Mouse (Mus musculus): ENCODE measurements around the gene Cd6. TPM values are rescaled to one million over a fixed set of nuclear protein-coding genes. Genes with fewer than 3 reads are reported as not detected.

The Cd6 gene
- 713 TPM for polyA plus RNA-seq (2017; shearing (Covaris generic))

DNA sequence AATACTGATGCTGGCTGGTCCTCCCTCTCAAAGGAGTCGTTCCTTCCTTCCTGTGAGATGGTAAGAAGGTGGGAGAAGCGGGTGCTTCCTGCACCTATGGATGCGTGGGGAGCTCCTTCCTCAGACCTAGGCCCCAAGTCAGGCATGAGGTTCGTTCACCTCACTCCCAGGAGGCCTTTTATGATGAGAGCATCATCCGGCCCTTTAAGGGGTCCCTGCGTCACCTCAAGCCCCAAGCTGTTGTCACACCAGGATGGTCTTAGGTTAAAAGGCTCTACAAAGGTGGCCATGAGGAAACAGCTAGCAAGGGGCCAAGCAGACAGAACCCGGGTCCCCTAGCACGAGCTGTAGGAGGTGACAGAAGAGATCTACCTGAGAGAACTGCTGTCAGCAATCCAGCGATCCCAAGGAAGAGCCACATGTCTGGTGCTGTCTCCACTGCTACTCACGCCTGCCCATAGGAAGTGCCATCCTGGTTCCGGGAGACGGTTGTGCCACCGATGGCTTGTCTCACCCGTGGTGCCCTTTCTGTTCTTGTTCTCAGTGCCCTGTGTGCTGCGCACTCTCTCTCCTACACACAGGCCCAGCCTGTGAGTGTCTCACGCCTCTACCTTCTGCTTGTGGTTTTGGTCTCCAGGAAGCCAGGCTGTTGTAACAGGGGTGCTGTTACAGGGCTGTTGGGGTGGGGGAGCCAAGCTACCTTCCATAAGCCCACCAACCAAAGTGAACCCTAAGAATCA, at the start of gene Cd6:
TSS of gene Cd6 (minus strand) at position 623 of the 740 bp plus-strand sequence.

DNA sequence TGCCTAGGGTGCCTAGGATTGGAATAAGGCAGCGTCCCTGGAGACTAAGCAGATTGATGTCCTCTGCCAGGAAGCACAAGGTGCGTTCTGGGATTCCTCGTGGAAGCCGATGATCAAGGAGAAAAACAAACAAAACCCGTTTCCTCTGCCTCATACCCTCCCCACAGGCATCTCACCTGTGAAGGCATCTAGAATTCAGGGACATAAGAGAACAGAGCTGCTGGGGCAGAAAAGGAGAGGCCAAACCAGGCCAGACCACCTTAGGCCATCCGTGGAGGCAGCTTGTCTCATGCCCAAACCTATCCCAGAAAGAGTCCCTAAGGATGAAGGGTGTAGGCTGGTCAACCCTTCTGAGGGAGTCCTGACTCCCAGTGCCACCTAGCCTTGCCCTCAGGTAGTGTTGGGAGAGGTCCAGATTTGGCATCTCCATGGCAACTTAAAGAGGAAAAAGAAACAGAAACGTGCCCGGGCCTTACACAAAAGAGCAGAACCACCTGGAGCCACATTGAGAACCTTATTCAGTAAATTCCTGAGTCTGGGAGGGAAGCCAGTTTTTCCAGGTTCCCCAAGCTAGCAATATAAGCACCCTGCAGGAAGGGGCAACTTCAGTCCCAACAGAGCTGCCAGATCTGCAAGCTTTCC, 40.1 kb upstream of the Cd6 start, which contains the start of gene Tmem132a:
TSS of gene Tmem132a (minus strand) at position 55 of the 642 bp plus-strand sequence.

DNA sequence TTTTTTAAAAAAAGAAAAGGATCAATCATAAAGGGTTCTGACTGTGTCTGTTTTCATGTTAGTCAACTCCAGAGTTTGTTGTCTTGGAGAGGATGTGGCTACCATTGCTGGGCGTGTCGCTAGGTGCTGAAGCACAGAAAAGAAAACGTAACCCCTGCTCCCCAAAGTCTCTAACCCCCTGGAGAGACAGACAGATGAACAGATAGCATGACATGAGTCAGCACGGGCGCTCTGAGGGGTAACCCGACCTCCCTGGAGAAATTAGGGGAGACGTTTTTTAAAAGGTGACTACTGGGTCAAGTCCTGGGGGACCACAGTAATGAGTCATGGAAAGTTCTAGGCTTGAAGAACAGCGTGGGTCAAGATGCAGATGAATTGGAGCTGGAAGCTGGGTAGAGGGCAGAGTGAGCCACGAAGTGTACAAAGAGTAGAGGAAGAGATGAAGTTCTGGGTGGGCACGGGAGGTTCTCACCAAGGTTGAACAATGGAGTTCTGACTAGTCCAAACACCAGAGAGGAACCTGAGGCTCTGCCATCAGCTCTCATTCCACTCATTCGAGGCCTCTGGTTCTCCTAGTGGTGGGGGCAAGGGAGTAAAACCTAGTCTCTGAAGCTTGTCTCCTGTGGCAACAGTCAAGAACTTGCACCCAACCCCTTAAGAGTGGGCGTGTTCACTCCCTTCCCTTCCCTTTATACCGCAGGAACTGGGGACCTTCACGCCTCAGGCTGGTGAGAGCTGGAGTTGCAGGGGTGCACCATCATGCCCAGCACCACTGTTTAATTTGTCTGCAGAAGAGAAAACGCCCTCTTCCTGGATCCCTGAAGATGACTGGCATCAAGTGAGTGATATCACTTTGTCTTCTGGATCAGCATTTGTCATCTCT, 9.4 kb upstream of the Cd6 start, which contains the start of gene Slc15a3:
TSS of gene Slc15a3 (plus strand) at position 718 of the 883 bp plus-strand sequence.

Other genes with a start within 250 kb of the Cd6 start
- gene Ddb1, start 224.7 kb downstream of the Cd6 start, polyA plus RNA-seq (2017; shearing (Covaris generic)), result 197 TPM
- 11.5 TPM for gene Tkfc, start 224.4 kb downstream of the Cd6 start, polyA plus RNA-seq (2017; shearing (Covaris generic))
- gene Vwce, start 195.8 kb downstream of the Cd6 start, polyA plus RNA-seq (2017; shearing (Covaris generic)), result 0.37 TPM
- gene Pga5, start 152.0 kb downstream of the Cd6 start, polyA plus RNA-seq (2017; shearing (Covaris generic)), result not detected
- gene Vps37c, start 141.3 kb downstream of the Cd6 start, polyA plus RNA-seq (2017; shearing (Covaris generic)), result 26.5 TPM
- gene Cd5, start 91.1 kb downstream of the Cd6 start, polyA plus RNA-seq (2017; shearing (Covaris generic)), result 623 TPM
- 1.3 TPM for gene Slc15a3, start 9.7 kb upstream of the Cd6 start, polyA plus RNA-seq (2017; shearing (Covaris generic))
- 0.40 TPM for gene Tmem132a, start 39.9 kb upstream of the Cd6 start, polyA plus RNA-seq (2017; shearing (Covaris generic))
- gene Tmem109, start 51.9 kb upstream of the Cd6 start, polyA plus RNA-seq (2017; shearing (Covaris generic)), result 58.9 TPM
- 86.7 TPM for gene Prpf19, start 65.2 kb upstream of the Cd6 start, polyA plus RNA-seq (2017; shearing (Covaris generic))
- gene Zp1, start 90.6 kb upstream of the Cd6 start, polyA plus RNA-seq (2017; shearing (Covaris generic)), result not detected
- gene Ptgdr2, start 107.1 kb upstream of the Cd6 start, polyA plus RNA-seq (2017; shearing (Covaris generic)), result not detected
- gene Ccdc86, start 119.2 kb upstream of the Cd6 start, polyA plus RNA-seq (2017; shearing (Covaris generic)), result 23.3 TPM
- gene Ms4a10, start 144.6 kb upstream of the Cd6 start, polyA plus RNA-seq (2017; shearing (Covaris generic)), result not detected
- gene Ms4a15, start 163.2 kb upstream of the Cd6 start, polyA plus RNA-seq (2017; shearing (Covaris generic)), result not detected
- gene Ms4a18, start 188.0 kb upstream of the Cd6 start, polyA plus RNA-seq (2017; shearing (Covaris generic)), result not detected

All from CD4-positive, CD25-positive, alpha-beta regulatory T cell, adult 9 weeks (primary cell).